Mouse (Mus musculus) forelimb bud, embryonic 11.5 days (tissue): Measurements from ENCODE around the gene Hsf2bp.

Experiments used
- DNase-seq: peaks from one replicate; pipeline ENCODE4 v3.0.0-alpha.2; 2012; ENCODE audit warnings: low read depth, low spot score

The Hsf2bp gene

DNA sequence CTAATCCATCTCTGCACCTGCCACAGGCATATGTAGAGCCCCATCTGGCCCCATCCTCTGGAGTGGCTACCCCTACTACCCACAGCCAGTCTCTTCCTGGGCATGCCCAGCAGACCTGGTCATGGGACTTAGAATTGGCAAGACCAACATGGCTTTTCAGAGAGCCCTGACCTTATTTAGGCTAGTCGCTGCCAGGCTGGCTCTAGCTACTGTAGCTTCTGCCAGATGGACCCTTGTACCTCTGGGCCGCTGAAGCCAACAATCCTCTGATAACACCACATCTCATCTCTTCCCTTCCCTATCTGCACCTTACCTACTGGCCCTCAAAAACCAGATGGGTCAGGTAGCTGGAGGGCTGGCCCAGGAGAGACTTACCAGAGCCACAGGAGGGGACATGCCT lies 127.2 kb downstream of the Hsf2bp start:
- no peak for DNase-seq

DNA sequence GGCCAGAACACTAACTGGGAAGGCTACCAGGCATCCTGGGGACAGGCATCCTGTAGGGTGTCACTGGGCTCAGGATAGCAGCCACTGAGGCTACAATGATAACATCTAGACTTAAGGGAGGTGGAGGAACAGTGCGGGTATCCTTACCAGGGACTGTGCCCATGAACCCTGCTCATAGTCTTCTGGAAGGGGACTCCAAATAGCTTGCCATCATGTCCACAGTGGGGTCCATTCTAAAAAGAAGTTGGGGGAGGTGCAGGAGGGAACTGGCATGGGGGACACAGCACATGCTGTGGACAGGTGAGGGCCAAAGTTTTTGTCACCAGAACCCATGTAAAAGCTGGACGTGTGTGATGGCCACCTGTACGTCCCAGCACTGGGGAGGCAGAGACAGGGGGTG lies 129.7 kb downstream of the Hsf2bp start:
- DNase-seq, result no peak

GRCm38 (mm10) chr17:31905791-31906211 lies 130.3 kb downstream of the Hsf2bp start:
- DNase-seq, result no peak

DNA sequence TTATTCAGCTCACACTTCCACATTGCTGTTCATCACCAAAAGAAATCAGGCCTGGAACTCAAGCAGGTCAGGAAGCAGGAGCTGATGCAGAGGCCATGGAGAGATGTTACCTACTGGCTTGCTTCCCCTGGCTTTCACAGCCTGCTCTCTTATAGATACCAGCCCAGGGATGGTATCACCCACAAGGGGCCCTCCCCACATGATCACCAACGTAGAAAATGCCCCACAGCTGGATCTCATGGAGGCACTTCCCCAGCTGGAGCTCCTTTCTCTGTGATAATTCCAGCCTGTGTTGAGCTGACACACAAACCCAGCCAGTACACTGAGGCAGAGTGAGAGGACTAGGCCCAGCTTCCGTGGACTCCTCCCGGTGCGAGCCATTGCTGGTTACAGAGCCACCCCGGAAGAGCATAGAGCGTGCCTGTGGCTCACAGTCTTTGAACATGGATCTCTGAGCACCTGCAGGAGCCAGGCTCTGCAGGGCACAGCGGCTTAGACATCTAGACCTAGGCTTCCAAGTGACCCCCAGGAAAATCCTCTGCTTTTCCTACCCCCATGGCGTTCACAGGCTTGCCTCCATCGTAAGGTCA lies 130.9 kb downstream of the Hsf2bp start:
- no peak for DNase-seq

- DNase-seq, result no peak
Measured at GRCm38 (mm10) chr17:31904036-31904435, 132.1 kb downstream of the Hsf2bp start.

GRCm38 (mm10) chr17:31902630-31903198 lies 133.4 kb downstream of the Hsf2bp start:
- DNase-seq, result no peak

- DNase-seq, result no peak
Measured at GRCm38 (mm10) chr17:31901461-31902204, 134.5 kb downstream of the Hsf2bp start.

DNA sequence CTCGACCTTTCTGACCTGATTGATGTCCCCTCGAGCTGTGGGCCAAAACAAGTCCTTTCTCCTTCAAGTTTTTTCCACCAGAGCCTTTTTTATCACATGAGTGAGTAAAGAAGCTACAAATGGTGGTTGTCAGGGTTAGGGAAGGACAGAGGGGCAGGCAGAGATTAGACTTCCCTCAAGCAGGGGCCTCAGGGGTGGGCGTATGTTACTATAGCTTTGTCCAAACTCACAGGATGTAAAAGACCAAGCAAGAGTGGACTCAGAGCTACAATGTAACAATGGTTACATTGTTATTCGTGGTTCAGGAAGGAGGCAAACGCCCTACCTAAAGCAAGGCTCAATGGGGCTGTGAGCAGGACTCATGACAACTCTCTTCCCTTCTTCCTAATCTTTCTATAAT lies 137.2 kb downstream of the Hsf2bp start:
- DNase-seq, result no peak

DNA sequence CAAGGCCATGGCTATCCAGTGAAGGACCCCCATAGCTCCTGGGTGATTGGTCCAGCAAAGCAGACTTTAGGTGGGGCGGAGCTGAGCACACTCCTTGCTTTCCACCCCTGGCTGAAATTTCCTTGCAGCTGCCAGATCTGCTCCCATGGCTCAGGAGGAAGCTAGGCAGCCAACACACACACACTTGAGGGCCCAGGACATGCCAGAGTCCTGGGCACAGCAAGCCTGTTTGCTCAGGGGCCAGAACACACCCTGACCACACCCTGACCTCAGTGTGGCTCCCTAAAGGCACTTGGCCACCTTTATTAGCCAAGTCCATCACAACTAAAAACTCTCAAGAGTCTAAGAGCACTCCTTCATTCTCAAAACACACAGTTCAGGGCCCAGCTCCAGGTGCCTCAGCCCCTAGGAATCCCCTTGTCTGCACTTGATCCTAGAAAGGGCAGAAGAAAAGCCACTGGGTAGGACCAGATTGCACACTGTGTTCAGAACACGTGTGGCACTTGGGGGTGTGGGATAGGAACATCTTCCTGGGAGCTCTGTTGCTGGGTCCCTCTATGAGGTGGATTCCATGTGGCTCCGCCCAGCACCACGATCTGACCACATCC lies 138.9 kb downstream of the Hsf2bp start:
- no peak for DNase-seq

- DNase-seq, result no peak
Measured at GRCm38 (mm10) chr17:31896751-31897150, 139.4 kb downstream of the Hsf2bp start.

GRCm38 (mm10) chr17:31896311-31896710 lies 139.8 kb downstream of the Hsf2bp start:
- DNase-seq, result no peak
